Mouse (Mus musculus) heart, postnatal 25 days (tissue): ENCODE results near the gene Ifi202b. TPM values are rescaled to one million over a fixed set of nuclear protein-coding genes. Genes with fewer than 3 reads are reported as not detected.
"Not testable (repeated sequence)": the region's sequence is repeated elsewhere in the genome, so short reads cannot be mapped to it uniquely, and the experiment has no call there.

Experiments
- DNase-seq: peaks from one replicate; pipeline ENCODE4 v3.0.0; 2022; ENCODE audit warnings: low spot score
- intact Hi-C: fragments of 180-260 bp; cut with DNase I; formaldehyde crosslinking; loops from one replicate; pipeline ENCODE4 v1.15.1; 2025
- total RNA-seq, 2 experiments: library from RNA; stranded (reverse); gene quantifications; 2 replicates each; pipeline ENCODE4 v1.2.3; 2021

Gene Ifi202b
- total RNA-seq, 2 experiments from 2014 or later, result not detected

- intact Hi-C loops, result not testable (repeated sequence)
Measured at GRCm38 (mm10) chr1:173913256-173913791, 69.2 kb downstream of the Ifi202b start.

More at GRCm38 (mm10) chr1:173913256-173913791, 69.2 kb downstream of the Ifi202b start:
- not testable (repeated sequence) for DNase-seq

Other genes starting within 250 kb of the Ifi202b start
- 1 to 10 TPM; 2.9 to 3.5 TPM for gene Ifi207, start 241.0 kb downstream of the Ifi202b start, total RNA-seq
- gene Ifi204, start 215.8 kb downstream of the Ifi202b start, total RNA-seq, result 1 to 10 TPM; 2.2 TPM
- 1 to 10 TPM; 1.0 to 1.7 TPM for gene Ifi211, start 69.7 kb downstream of the Ifi202b start, total RNA-seq
- gene Mndal, start 40.3 kb downstream of the Ifi202b start, total RNA-seq, result 10 to 100 TPM; 12.7 to 14.6 TPM
- gene Ifi203, start 40.1 kb downstream of the Ifi202b start, total RNA-seq, result 10 to 100 TPM; 15.0 to 15.2 TPM
- gene Ifi205, start 49.1 kb upstream of the Ifi202b start, total RNA-seq, result 1 to 10 TPM; 5.2 to 6.0 TPM
- not detected for gene Olfr433, start 58.0 kb upstream of the Ifi202b start, total RNA-seq
- not detected for gene Olfr432, start 66.5 kb upstream of the Ifi202b start, total RNA-seq
- gene Olfr430, start 83.9 kb upstream of the Ifi202b start, total RNA-seq, result not detected
- not detected for gene Olfr429, start 101.6 kb upstream of the Ifi202b start, total RNA-seq
- gene Olfr427, start 114.1 kb upstream of the Ifi202b start, total RNA-seq, result not detected
- not detected for gene Olfr231, start 138.4 kb upstream of the Ifi202b start, total RNA-seq
- gene Olfr424, start 148.8 kb upstream of the Ifi202b start, total RNA-seq, result not detected
- gene Olfr420, start 172.9 kb upstream of the Ifi202b start, total RNA-seq, result not detected
- 10 to 100 TPM; 11.5 to 11.7 TPM for gene Spta1, start 190.0 kb upstream of the Ifi202b start, total RNA-seq